Mouse (Mus musculus) liver, adult (tissue): Measurements from ENCODE around the gene Fam189b.

Experiments used
- GATA4 ChIP-seq: IDR thresholded peaks from 2 replicates; pipeline ENCODE4 v1.6.1; 2014; ENCODE audit warnings: mild to moderate bottlenecking, low read length; ENCODE audit not compliant: insufficient replicate concordance

Gene Fam189b

GRCm38 (mm10) chr3:89210731-89211130 lies 27.8 kb downstream of the Fam189b start:
- no peak for TF ChIP-seq GATA4

GRCm38 (mm10) chr3:89213803-89214530 lies 31.0 kb downstream of the Fam189b start:
- no peak; the same call in 1 of the 2 replicates for TF ChIP-seq GATA4

GRCm38 (mm10) chr3:89214681-89215411 lies 31.9 kb downstream of the Fam189b start, which contains the start of gene Thbs3:
Gene Thbs3, plus strand, starts transcription at chr3:89215180.
- no peak for TF ChIP-seq GATA4

GRCm38 (mm10) chr3:89215853-89216252 lies 32.9 kb downstream of the Fam189b start:
- TF ChIP-seq GATA4: no peak

GRCm38 (mm10) chr3:89218271-89218670 lies 35.3 kb downstream of the Fam189b start:
- TF ChIP-seq GATA4: no peak

- TF ChIP-seq GATA4: no peak
These were observed 36.6 kb downstream of the Fam189b start for GRCm38 (mm10) chr3:89219546-89219945.

- no peak for TF ChIP-seq GATA4
These were observed 38.2 kb downstream of the Fam189b start for GRCm38 (mm10) chr3:89221167-89221566.

GRCm38 (mm10) chr3:89224796-89225195 lies 41.9 kb downstream of the Fam189b start:
- no peak for TF ChIP-seq GATA4

- TF ChIP-seq GATA4: no peak
These were observed 42.4 kb downstream of the Fam189b start for GRCm38 (mm10) chr3:89225321-89225815.

- TF ChIP-seq GATA4: no peak
These were observed 43.0 kb downstream of the Fam189b start for GRCm38 (mm10) chr3:89225918-89226317.

- no peak for TF ChIP-seq GATA4
These were observed 43.4 kb downstream of the Fam189b start for GRCm38 (mm10) chr3:89226361-89226760.

- TF ChIP-seq GATA4: no peak
These were observed 44.0 kb downstream of the Fam189b start, which contains the start of gene Mtx1 for GRCm38 (mm10) chr3:89226900-89227299. Gene Mtx1, minus strand, starts transcription at chr3:89227088.

- TF ChIP-seq GATA4: no peak
These were observed 44.6 kb downstream of the Fam189b start for GRCm38 (mm10) chr3:89227307-89228179.

GRCm38 (mm10) chr3:89228180-89228549 lies 45.2 kb downstream of the Fam189b start:
- TF ChIP-seq GATA4: no peak

- TF ChIP-seq GATA4: no peak
These were observed 45.9 kb downstream of the Fam189b start, which contains the start of gene Muc1 for GRCm38 (mm10) chr3:89228836-89229235. Gene Muc1, plus strand, starts transcription at chr3:89229057.
